Mouse (Mus musculus): Measurements from ENCODE around the gene Ifna5. TPM values are rescaled to one million over a fixed set of nuclear protein-coding genes. Genes with fewer than 3 reads are reported as not detected.
A peak's percentile ranks its signal among the peaks of the same experiment; 100 is the strongest.

Gene Ifna5
- total RNA-seq, 2 experiments from 2014 or later = not detected

DNA sequence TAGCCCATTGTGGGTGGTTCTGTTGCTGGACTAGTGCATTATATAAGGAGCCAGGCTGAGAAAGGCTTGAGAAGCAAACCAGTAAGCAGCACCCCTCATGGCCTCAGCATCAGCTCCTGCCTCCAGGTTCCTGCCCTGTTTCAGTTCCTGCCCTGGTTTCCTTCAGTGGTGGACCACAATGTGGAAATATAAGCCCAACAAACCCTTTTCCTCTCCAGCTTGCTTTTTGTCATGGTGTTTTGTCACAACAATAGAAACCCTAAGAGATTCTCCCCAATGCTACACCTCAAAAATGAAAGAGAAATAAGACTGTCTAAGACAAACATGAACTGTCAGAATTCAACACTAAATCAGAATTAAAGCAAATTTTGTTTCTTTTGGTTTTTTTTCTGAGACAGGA, 23.9 kb downstream of the Ifna5 start:
- no peak for DNase-seq
- intact Hi-C loops (cut with DNase I) = no loop called here

DNA sequence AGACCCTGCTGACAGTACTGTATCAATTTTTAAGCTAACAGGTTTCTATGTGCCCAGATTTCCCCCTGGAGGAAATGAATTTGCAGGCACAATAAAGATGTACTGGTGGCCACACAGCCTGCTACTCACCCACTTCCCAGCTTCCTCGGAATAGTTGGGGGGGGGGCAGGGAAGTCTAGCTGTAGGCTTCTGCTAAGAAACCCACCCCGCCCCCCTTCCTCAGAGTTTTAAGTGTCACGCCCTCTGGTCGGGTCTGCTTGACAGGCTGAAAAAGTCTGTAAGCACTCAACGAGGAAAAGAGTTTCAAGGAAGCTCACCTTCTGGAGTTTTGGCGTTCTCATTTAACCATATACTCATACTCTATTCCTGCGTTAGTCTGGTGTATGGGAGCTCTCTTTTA, 28.0 kb downstream of the Ifna5 start:
- intact Hi-C loops (cut with DNase I) = no loop called here
- DNase-seq = no peak

DNA sequence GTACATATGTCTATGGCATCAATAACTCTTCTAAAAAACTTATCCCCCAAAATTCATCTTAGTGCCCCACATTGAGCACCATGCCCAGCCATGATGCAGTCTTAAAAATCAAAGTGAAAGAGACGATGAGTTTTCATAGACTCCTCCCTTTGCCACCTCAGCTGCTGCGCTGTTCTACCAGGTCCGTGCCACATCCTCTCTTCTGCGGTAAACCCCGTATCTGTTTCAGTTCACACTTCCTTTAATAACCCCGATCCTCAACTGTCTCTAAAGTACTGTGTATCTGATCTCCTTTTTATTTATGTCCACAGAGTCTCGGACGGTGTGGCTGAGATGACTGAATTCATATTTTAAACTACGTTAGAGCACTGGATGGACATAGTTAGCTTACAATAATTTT, 29.3 kb downstream of the Ifna5 start:
- no peak for DNase-seq
- intact Hi-C loops (cut with DNase I) = no loop called here

DNA sequence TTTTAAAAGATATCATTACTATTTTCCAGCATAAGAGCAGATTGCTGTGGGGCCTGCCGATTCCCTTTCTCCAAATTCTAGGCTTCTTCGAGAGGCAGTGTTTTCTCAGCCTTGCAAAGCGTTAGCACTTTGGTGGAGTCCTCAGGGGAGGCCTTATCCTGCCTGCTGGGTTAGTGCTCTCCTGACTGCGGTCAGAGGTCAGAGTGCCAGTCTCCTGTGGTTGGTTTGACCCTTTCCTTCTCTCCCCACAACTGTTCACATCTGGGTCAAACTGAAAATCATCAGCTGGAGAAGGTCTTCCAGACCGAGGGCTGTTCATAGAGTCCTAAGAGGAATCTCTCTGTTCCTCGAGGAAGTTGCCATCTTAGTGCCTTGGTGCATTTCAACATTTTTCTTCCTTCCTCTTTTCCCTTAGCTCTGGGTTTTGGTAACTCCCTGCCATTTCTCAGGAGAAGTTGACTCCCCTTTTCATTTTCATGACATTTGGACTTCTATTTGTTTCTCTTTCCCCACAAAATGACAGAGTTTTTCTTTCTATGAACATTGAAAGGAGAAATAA, 29.8 kb downstream of the Ifna5 start:
- DNase-seq = no peak
- intact Hi-C loops (cut with DNase I) = no loop called here

DNA sequence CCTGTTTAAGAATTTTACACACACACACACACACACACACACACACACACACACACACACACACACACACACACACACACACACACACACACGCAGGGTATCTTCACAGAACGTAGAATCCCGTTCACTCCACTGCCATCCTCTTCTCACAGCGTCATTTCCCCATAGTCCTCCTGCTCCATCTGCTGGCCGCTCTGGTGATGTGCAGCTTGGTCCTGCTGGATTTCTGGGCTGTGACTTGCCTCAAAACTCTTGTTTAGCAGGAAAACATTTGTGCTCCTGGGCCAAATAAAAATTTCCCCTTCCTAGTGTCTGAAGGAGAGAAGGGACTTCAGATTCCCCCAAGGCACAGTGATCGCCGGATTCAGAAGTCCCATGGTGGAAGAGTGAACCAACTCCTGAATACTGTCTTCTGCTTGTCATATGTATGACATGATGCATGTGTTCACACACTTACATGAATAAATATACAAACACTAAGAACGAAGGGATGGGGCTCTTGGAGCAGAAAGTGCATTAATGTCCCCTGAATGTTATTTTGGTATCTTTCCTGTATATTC, 32.1 kb downstream of the Ifna5 start:
- intact Hi-C loops (cut with DNase I) = no loop called here
- peak; percentile 74 to 79 for DNase-seq

DNA sequence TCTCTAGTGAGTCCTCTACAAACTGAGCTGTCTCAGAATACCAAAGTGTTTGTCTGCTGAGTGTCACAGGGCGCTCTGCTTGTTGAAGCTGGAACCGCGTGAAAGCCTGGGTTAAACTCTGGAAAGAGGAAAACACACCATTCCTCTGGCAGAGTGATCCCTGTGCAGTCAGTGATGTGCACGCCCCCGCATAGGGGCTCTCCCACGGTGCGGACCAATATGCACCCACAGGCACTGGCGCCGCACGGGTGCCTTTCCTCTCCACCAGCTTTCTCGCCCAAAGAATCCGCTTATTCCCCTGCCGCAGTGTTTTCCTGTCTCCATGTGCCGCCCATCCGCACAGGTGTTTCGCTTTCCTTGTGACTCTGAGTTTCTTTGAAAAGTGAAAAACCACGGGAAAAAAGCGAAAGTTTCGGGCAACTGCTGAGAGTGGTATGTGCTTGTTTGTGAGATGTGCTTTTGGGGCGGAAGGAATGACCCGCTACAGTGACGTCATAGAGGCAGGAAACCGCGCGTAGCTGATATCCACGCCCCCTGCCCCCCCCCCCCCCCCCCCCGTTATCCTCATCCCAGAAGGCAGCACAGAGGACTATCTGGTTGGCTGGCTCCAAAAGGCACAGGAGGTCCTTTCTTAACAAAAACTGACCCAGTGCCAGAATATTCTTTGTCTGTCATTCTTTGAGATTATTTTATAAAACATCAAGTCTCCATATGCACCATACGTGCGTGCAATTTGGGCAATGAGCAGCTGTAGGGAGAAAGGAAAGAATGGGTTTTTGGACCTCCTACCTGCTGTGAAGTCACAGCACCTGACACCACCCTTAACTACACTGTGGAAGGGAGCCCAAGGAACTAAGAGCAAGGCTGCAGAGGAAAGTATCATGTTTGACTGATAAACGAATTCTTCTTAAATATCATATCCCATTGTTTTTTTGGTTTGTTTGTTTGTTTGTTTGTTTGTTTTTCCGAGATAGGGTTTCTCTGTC, 32.9 kb downstream of the Ifna5 start:
- peak; percentile 27 for DNase-seq
- intact Hi-C loops (cut with DNase I) = no loop called here

DNA sequence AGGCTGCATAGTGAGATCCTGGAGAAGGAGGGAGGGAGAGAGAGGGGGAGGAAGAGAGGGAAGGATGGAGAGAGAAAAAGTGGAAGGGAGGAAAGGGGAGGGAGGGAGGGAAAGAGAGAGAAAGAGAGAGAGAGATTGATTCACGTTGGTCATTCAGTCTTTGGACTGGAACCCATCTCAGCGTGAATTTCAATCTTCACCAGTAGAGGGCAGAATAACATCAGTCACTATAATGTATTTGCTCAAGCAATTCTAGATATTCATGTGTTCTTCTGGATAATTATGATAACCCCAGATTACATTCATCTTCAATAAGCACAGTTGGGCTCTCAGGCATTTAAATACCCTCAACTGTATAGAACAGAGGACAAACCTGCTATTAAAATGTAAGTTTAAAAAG, 37.4 kb downstream of the Ifna5 start:
- peak in 1 of 2 experiments; percentile 12 for DNase-seq
- intact Hi-C loops (cut with DNase I) = loop anchor here (1.0 to 5.0 kb wide), 3 partner anchors 65 to 650 kb away; no protein-coding TSS in a partner anchor

DNA sequence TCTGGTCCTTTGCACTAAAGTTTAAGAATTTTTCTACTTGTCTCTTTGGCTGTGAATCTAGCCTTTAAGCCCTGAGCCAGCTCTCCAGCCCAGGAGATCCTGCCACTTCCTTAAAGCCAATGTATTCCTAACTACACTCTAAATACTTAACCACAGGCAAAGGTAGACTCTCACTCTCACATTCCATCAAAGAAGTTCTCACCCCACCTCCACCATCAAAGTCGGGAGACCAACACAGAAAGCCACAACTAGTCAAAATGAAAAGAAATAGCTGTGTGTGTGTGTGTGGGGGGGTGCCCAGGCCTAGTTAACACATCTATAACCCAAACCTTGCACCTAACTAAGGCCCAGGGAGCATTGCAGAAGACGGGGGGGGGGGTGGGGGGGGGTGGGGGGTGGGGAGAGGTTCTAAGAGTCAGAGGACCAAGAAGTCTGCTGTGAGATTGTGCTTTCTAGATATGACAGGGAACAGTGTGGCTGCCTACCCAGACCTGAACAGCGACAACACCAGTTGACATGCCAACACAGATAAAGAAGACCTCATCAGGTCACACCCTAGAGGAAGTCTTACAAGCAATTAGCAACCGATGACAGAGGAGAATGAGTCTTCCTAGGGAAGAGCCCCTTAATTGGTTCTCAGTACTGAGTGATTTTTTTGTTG, 40.2 kb downstream of the Ifna5 start:
- intact Hi-C loops (cut with DNase I) = no loop called here
- DNase-seq = no peak

DNA sequence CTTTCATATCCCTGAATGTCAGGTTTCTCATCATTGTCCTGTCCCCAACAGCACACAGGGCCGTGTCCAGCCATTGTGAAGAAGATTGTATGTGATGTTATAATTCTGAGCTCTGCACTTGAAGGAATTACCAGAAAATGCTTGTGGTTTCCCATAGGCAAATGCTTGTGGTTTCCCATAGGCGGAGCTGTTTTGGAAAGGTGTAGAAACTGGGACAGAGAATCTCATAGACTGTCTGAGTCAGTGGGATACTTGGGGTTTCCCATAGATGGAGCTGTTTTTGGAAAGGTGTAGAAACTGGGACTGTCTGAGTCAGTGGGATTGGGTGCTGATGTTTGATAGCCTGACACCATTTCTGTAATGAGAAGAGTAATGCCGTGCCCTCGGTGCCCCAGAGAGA, 41.2 kb downstream of the Ifna5 start:
- DNase-seq = no peak
- intact Hi-C loops (cut with DNase I) = no loop called here

DNA sequence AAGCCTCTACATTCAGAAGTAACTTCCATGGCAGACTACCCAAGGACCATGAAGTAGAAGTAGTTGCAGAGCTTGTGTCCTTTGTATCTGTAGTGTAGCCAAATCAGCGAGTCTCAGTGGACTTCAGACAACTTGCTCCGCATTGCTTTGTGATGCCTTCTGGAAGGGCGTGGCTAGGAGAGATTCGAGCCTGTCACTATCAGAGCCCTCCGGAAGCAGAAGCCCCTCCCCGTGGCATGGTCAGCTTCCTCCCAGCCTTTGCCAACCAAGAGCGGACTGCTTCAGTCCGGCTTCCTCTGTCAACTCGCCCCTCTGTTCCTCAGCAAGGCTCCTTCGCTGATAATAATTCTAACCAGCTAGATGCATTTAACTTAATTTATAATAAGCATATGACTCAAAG, 42.9 kb downstream of the Ifna5 start:
- intact Hi-C loops (cut with DNase I) = no loop called here
- no peak for DNase-seq

DNA sequence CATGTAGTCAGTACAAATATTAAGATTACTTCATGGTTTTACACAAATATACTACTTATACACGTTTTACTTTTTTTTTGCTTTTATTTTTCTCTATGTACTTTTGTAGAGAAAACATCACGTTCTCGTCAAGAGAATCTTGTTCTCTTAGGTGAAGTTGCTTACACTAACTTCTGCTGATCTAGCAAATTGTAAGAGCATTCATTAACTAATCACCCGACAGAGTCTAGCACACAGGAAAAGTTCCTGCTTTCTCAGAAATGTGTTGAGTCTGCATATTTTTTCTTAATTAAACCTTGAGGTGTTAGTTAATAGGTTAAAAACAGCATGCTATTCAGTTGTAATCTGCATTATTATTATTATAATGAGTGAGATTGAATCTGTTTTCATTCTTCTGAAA, 43.4 kb downstream of the Ifna5 start:
- intact Hi-C loops (cut with DNase I) = no loop called here
- DNase-seq = no peak

DNA sequence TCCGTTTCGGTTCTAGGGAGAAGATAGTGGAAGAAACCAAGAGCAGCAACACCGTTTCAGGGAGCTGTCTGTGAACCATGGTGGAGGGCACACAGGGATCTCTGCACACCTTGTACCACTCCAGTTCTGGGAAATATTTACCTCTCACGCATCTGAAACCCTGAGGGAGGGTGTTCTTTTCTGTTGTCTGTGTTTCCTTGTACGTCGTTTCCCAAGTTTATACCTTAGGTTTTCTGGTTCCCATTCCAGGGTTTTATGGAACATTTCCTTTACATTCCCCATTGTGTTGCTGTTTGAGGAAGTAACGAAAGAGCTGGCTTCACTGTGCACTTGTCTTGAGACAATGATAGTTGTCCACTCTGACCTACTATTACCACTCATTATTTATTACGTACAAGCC, 44.8 kb downstream of the Ifna5 start, which contains the start of gene Ifne:
Ifne (minus strand) TSS at position 101 of the 400 bp plus-strand sequence.
- DNase-seq = no peak
- intact Hi-C loops (cut with DNase I) = no loop called here

Other genes starting within 250 kb of the Ifna5 start
- gene Ifna9, start 243.1 kb upstream of the Ifna5 start, total RNA-seq (2021) = not detected
- gene Ifna12, start 232.1 kb upstream of the Ifna5 start, total RNA-seq (2021) = not detected
- gene C87499, start 201.1 kb upstream of the Ifna5 start, total RNA-seq (2021) = not detected
- gene Ifna13, start 191.1 kb upstream of the Ifna5 start, total RNA-seq (2021) = not detected
- not detected for gene Ifna16, start 158.6 kb upstream of the Ifna5 start, total RNA-seq (2021)
- not detected for gene Ifna2, start 151.6 kb upstream of the Ifna5 start, total RNA-seq (2021)
- not detected for gene Ifnab, start 144.2 kb upstream of the Ifna5 start, total RNA-seq (2021)
- under 1 TPM; 0.39 to 0.43 TPM for gene Gm26566, start 113.7 kb upstream of the Ifna5 start, total RNA-seq (2021)
- gene Klhl9, start 113.1 kb upstream of the Ifna5 start, total RNA-seq (2021) = 10 to 100 TPM; 69.3 to 71.1 TPM
- gene Gm13271, start 80.7 kb upstream of the Ifna5 start, total RNA-seq (2021) = not detected
- not detected for gene Gm13283, start 75.4 kb upstream of the Ifna5 start, total RNA-seq (2021)
- not detected for gene Gm13290, start 61.7 kb upstream of the Ifna5 start, total RNA-seq (2021)
- gene Gm13289, start 58.6 kb upstream of the Ifna5 start, total RNA-seq (2021) = not detected
- not detected for gene Gm13272, start 55.7 kb upstream of the Ifna5 start, total RNA-seq (2021)
- gene Ifnz, start 53.4 kb upstream of the Ifna5 start, total RNA-seq (2021) = not detected
- gene Gm13276, start 49.8 kb upstream of the Ifna5 start, total RNA-seq (2021) = not detected
- not detected for gene Gm13277, start 46.9 kb upstream of the Ifna5 start, total RNA-seq (2021)
- gene Gm13278, start 44.0 kb upstream of the Ifna5 start, total RNA-seq (2021) = not detected
- gene Gm13275, start 41.0 kb upstream of the Ifna5 start, total RNA-seq (2021) = not detected
- not detected for gene Gm13279, start 38.1 kb upstream of the Ifna5 start, total RNA-seq (2021)
- under 1 TPM; 0.19 TPM for gene Gm13285, start 35.9 kb upstream of the Ifna5 start, total RNA-seq (2021)
- not detected for gene Gm13287, start 32.3 kb upstream of the Ifna5 start, total RNA-seq (2021)
- gene Gm13288, start 30.0 kb upstream of the Ifna5 start, total RNA-seq (2021) = not detected
- not detected for gene Ifna7, start 19.3 kb upstream of the Ifna5 start, total RNA-seq (2021)
- gene Ifna11, start 15.6 kb upstream of the Ifna5 start, total RNA-seq (2021) = not detected
- not detected for gene Ifna6, start 8.1 kb upstream of the Ifna5 start, total RNA-seq (2021)
- gene Ifna4, start 6.3 kb downstream of the Ifna5 start, total RNA-seq (2021) = not detected
- gene Ifna1, start 14.6 kb downstream of the Ifna5 start, total RNA-seq (2021) = not detected
- not detected for gene Ifne, start 44.7 kb downstream of the Ifna5 start, total RNA-seq (2021)